Mouse (Mus musculus) brain, embryonic 14.5 days (tissue): ENCODE data around the gene Dlgap1.

Experiments
- CTCF ChIP-seq: fragments of 200-500 bp; IDR thresholded peaks from 2 replicates; pipeline ENCODE4 v1.5.1; 2012; ENCODE audit warnings: inconsistent platforms, mild to moderate bottlenecking, moderate library complexity, borderline replicate concordance; ENCODE audit not compliant: insufficient read depth, insufficient read length; ENCODE audit errors: extremely low read depth
- POLR2A ChIP-seq: fragments of 200-500 bp; IDR thresholded peaks from 2 replicates; pipeline ENCODE4 v1.6.1; 2012; ENCODE audit warnings: mild to moderate bottlenecking, inconsistent platforms, borderline replicate concordance; ENCODE audit not compliant: poor library complexity, insufficient read depth, insufficient read length, severe bottlenecking; ENCODE audit errors: extremely low read depth

DNA sequence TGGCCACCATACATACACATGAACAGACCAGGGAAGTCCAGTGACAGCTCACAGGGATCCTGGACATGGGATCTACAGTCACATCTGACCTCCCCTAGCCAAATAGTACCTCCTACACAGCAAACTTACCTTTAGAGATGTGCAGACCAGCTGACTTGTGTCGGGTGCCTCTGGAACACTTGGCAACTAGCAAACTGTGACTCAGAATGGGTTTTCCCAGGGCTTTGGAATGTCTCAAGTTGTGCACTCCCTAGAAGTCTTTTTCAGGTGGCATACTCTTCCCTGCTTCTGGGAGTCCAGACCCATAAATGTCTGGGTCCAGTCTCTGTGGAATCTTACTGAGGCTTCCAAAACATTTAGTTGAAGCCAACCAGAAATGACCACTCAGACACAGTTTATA is 772.8 kb downstream of the Dlgap1 start:
- TF ChIP-seq CTCF (no peak), POLR2A (no peak)
